Comparison of ENCODE assay signal across 8 mouse cellular contexts in genomic region chr10:80117736-80118135, GRCm38 (mm10). TPM values are rescaled to one million over a fixed set of nuclear protein-coding genes. Genes with fewer than 3 reads are reported as not detected.
DNase-seq lines count a peak whose midpoint lies in the region; ATAC-seq and TF ChIP-seq lines count a peak whose summit lies in the region.

No protein-coding gene starts in this region.

- H3K9ac ChIP-seq in hindbrain, embryonic 16.5 days (ENCODE audit: low read depth, low read length), result peak overlapping the region; percentile 84

- no peaks in the 10 kb centered on the region for H3K9me3 ChIP-seq in embryonic facial prominence, embryonic 10.5 days
- H3K9me3 ChIP-seq in hindbrain, embryonic 16.5 days (ENCODE audit: control insufficient read depth, low read length), result no peaks in the 10 kb centered on the region

- H3ac ChIP-seq in myocyte (ENCODE audit: control insufficient read depth, insufficient read length), result no peak overlapping the region

- peak overlapping the region; percentile 94 for H3K4me2 ChIP-seq in hindbrain, embryonic 16.5 days (ENCODE audit: low read length)
- peak overlapping the region; percentile 97 for H3K4me2 ChIP-seq in myocyte (ENCODE audit: low read depth)

- peak overlapping the region; percentile 94 for H3K4me3 ChIP-seq in layer of hippocampus, adult 2 months
- peak overlapping the region; percentile 91 for H3K4me3 ChIP-seq in embryonic facial prominence, embryonic 10.5 days
- H3K4me3 ChIP-seq in hindbrain, embryonic 16.5 days (ENCODE audit: low read length), result peak overlapping the region; percentile 87
- H3K4me3 ChIP-seq in myocyte, result peak overlapping the region; percentile 93

- H3K36me3 ChIP-seq in embryonic facial prominence, embryonic 10.5 days (replicated peaks), result peaks cover 58% of the 10 kb centered on the region
- H3K36me3 ChIP-seq in hindbrain, embryonic 16.5 days (ENCODE audit: control insufficient read depth, insufficient read depth, low read length), result no peaks in the 10 kb centered on the region
- peaks cover 11% of the 10 kb centered on the region for H3K36me3 ChIP-seq in myocyte (ENCODE audit: control insufficient read depth, insufficient read depth)

- no peak for TF ChIP-seq POLR2A in myocyte (IDR thresholded peaks at IDR 0.05; ENCODE audit: insufficient read length, low read depth)

- ATAC-seq in hindbrain, embryonic 16.5 days, result no peak

- peaks cover 46% of the 10 kb centered on the region for H3K4me1 ChIP-seq in embryonic facial prominence, embryonic 10.5 days
- H3K4me1 ChIP-seq in hindbrain, embryonic 16.5 days (ENCODE audit: control insufficient read depth, insufficient read depth, low read depth, low read length), result peaks cover 39% of the 10 kb centered on the region

- no peaks in the 10 kb centered on the region for H3K27me3 ChIP-seq in embryonic facial prominence, embryonic 10.5 days (replicated peaks; ENCODE audit: low read depth, poor library complexity, severe bottlenecking)
- H3K27me3 ChIP-seq in hindbrain, embryonic 16.5 days (replicated peaks; ENCODE audit: control insufficient read depth, insufficient read depth, low read length), result no peaks in the 10 kb centered on the region
- no peaks in the 10 kb centered on the region for H3K27me3 ChIP-seq in myocyte (ENCODE audit: control insufficient read depth, insufficient read depth, insufficient read length)

- DNase-seq in layer of hippocampus, adult 2 months (ENCODE audit: low spot score in 2 of 2), result no peak
- no peak for DNase-seq in layer of hippocampus, adult 18-20 months (ENCODE audit: low spot score in 2 of 2)
- DNase-seq in embryonic facial prominence, embryonic 10.5 days (ENCODE audit: low spot score), result no peak
- no peak for DNase-seq in frontal cortex, postnatal 14 days (ENCODE audit: low spot score in 2 of 2)
- DNase-seq in urinary bladder, postnatal 4 days (ENCODE audit: low spot score in 2 of 2), result no peak
- DNase-seq in left cerebral cortex, postnatal 25 days (ENCODE audit: low spot score in 2 of 2), result no peak

- H3K27ac ChIP-seq in layer of hippocampus, adult 2 months, result peak overlapping the region; percentile 91
- H3K27ac ChIP-seq in embryonic facial prominence, embryonic 10.5 days (replicated peaks), result 0 out of 2 replicates have a peak overlapping the region, but pooled peaks have one; percentile 93
- H3K27ac ChIP-seq in hindbrain, embryonic 16.5 days (ENCODE audit: low read depth, low read length), result no peak overlapping the region

- 60% methylated on average over 1 of the region's 1 CpGs for WGBS in embryonic facial prominence, embryonic 10.5 days
- 46% methylated on average over 1 of the region's 1 CpGs for WGBS in hindbrain, embryonic 16.5 days

- intact Hi-C loops in left cerebral cortex, postnatal 25 days (cut with DNase I), result loop anchor here (2.0 kb wide), 1 partner anchor 19 kb away; no protein-coding TSS in a partner anchor

- TF ChIP-seq CTCF in layer of hippocampus, adult 2 months (conservative IDR thresholded peaks at IDR 0.05), result no peak

- peaks cover 71% of the 10 kb centered on the region for H3K79me2 ChIP-seq in myocyte (ENCODE audit: control insufficient read depth, insufficient read depth)

TF ChIP-seq in myocyte, 11 proteins besides CTCF, POLR2A, EP300 and RAD21:
- TF ChIP-seq MYOD1 (IDR thresholded peaks at IDR 0.05; ENCODE audit: control insufficient read depth in 1 of 3, insufficient read length in 2 of 3, low read depth in 2 of 3), result no peak
- peak in 1 of 3 experiments; percentile 44 for TF ChIP-seq MYOG (IDR thresholded peaks at IDR 0.05; ENCODE audit: control insufficient read depth in 1 of 3, insufficient read depth in 1 of 3, insufficient read length in 2 of 3, low read depth in 2 of 3)

RNA-seq across cellular contexts. Expression of gene Stk11, which starts 2.1 kb away (rescaled TPM):
- total RNA-seq in layer of hippocampus, adult 2 months (2021), result 10 to 100 TPM; 96.8 to 97.7 TPM
- total RNA-seq in layer of hippocampus, adult 18-20 months (2021), result 100 to 1,000 TPM; 101 to 102 TPM
- polyA plus RNA-seq in embryonic facial prominence, embryonic 10.5 days (2016; fragmentation: Nextera tagmentation; extraction: Ambion mirVana), result 16.1 and 17.5 TPM in 2 replicates
- polyA plus RNA-seq in hindbrain, embryonic 16.5 days (2015; fragmentation: Nextera tagmentation; extraction: Ambion mirVana), result 17.7 and 18.3 TPM in 2 replicates
- 150 TPM for polyA plus RNA-seq in myocyte (2012; fragmentation: generic; extraction: Trizol)
- total RNA-seq in left cerebral cortex, postnatal 25 days (2021), result 10 to 100 TPM; 92.1 to 95.0 TPM

RNA-seq across cellular contexts. Expression of gene Sbno2, which starts 12.4 kb away (rescaled TPM):
- total RNA-seq in layer of hippocampus, adult 2 months (2021), result 10 to 100 TPM; 22.4 to 23.4 TPM
- total RNA-seq in layer of hippocampus, adult 18-20 months (2021), result 10 to 100 TPM; 16.3 to 16.9 TPM
- 16.2 and 18.2 TPM in 2 replicates for polyA plus RNA-seq in embryonic facial prominence, embryonic 10.5 days (2016; fragmentation: Nextera tagmentation; extraction: Ambion mirVana)
- polyA plus RNA-seq in hindbrain, embryonic 16.5 days (2015; fragmentation: Nextera tagmentation; extraction: Ambion mirVana), result 10.3 and 13.0 TPM in 2 replicates
- 44.6 TPM for polyA plus RNA-seq in myocyte (2012; fragmentation: generic; extraction: Trizol)
- 10 to 100 TPM; 17.8 to 17.9 TPM for total RNA-seq in left cerebral cortex, postnatal 25 days (2021)

RNA-seq across cellular contexts. Expression of gene Atp5d, which starts 20.7 kb away (rescaled TPM):
- total RNA-seq in layer of hippocampus, adult 2 months (2021), result 100 to 1,000 TPM; 332 to 344 TPM
- total RNA-seq in layer of hippocampus, adult 18-20 months (2021), result 100 to 1,000 TPM; 354 to 359 TPM
- 491 and 493 TPM in 2 replicates for polyA plus RNA-seq in embryonic facial prominence, embryonic 10.5 days (2016; fragmentation: Nextera tagmentation; extraction: Ambion mirVana)
- polyA plus RNA-seq in hindbrain, embryonic 16.5 days (2015; fragmentation: Nextera tagmentation; extraction: Ambion mirVana), result 554 and 581 TPM in 2 replicates
- 1,163 TPM for polyA plus RNA-seq in myocyte (2012; fragmentation: generic; extraction: Trizol)
- total RNA-seq in left cerebral cortex, postnatal 25 days (2021), result 100 to 1,000 TPM; 372 to 381 TPM

RNA-seq across cellular contexts. Expression of gene Cbarp, which starts 22.9 kb away (rescaled TPM):
- 100 to 1,000 TPM; 331 to 341 TPM for total RNA-seq in layer of hippocampus, adult 2 months (2021)
- total RNA-seq in layer of hippocampus, adult 18-20 months (2021), result 100 to 1,000 TPM; 362 to 363 TPM
- polyA plus RNA-seq in embryonic facial prominence, embryonic 10.5 days (2016; fragmentation: Nextera tagmentation; extraction: Ambion mirVana), result 4.9 and 8.5 TPM in 2 replicates
- 98.8 and 130 TPM in 2 replicates for polyA plus RNA-seq in hindbrain, embryonic 16.5 days (2015; fragmentation: Nextera tagmentation; extraction: Ambion mirVana)
- 10.0 TPM for polyA plus RNA-seq in myocyte (2012; fragmentation: generic; extraction: Trizol)
- 100 to 1,000 TPM; 487 TPM for total RNA-seq in left cerebral cortex, postnatal 25 days (2021)

RNA-seq across cellular contexts. Expression of gene Midn, which starts 30.3 kb away (rescaled TPM):
- 10 to 100 TPM; 53.1 to 54.5 TPM for total RNA-seq in layer of hippocampus, adult 2 months (2021)
- total RNA-seq in layer of hippocampus, adult 18-20 months (2021), result 10 to 100 TPM; 59.4 to 68.4 TPM
- 22.2 TPM in 2 replicates for polyA plus RNA-seq in embryonic facial prominence, embryonic 10.5 days (2016; fragmentation: Nextera tagmentation; extraction: Ambion mirVana)
- polyA plus RNA-seq in hindbrain, embryonic 16.5 days (2015; fragmentation: Nextera tagmentation; extraction: Ambion mirVana), result 16.0 and 16.1 TPM in 2 replicates
- polyA plus RNA-seq in myocyte (2012; fragmentation: generic; extraction: Trizol), result 131 TPM
- total RNA-seq in left cerebral cortex, postnatal 25 days (2021), result 10 to 100 TPM; 74.3 to 98.7 TPM
